Mouse (Mus musculus) E14TG2a.4 (cell line): ENCODE data around the gene Nup98.

Source experiments
- H3K27me3 ChIP-seq: 2 replicates; pipeline ENCODE4 v1.6.1; 2014; ENCODE audit warnings: low read length, control low read depth; ENCODE audit not compliant: insufficient read depth
- H3K36me3 ChIP-seq: 2 replicates; pipeline ENCODE4 v1.6.1; 2014; ENCODE audit warnings: low read length, control low read depth; ENCODE audit not compliant: insufficient read depth
- H3K4me1 ChIP-seq: replicated peaks from 2 replicates; pipeline ENCODE4 v1.6.1; 2014; ENCODE audit warnings: low read depth, low read length, control low read depth
- H3K4me3 ChIP-seq: replicated peaks from 2 replicates; pipeline ENCODE4 v1.5.1; 2014; ENCODE audit warnings: mild to moderate bottlenecking, low read length
- H3K9me3 ChIP-seq: 2 replicates; pipeline ENCODE4 v1.6.1; 2014; ENCODE audit warnings: low read length, control low read depth
- CTCF ChIP-seq: conservative IDR thresholded peaks from 2 replicates; pipeline ENCODE4 v1.5.1; 2014; ENCODE audit warnings: low read length
- NANOG ChIP-seq: IDR thresholded peaks from 2 replicates; pipeline ENCODE4 v1.6.1; 2014; ENCODE audit warnings: borderline replicate concordance, low read length, mixed read lengths
- POU5F1 ChIP-seq: IDR thresholded peaks from 2 replicates; pipeline ENCODE4 v1.6.1; 2014; ENCODE audit warnings: low read length, borderline replicate concordance

Nup98 gene

GRCm38 (mm10) chr7:102242371-102242770 lies 32.4 kb upstream of the Nup98 start:
- H3K9me3 ChIP-seq = no peaks in the 10 kb centered on the region
- no peak overlapping the region for H3K4me3 ChIP-seq
- TF ChIP-seq POU5F1 (no peak), NANOG (no peak), CTCF (no peak)
- H3K36me3 ChIP-seq = peaks cover 34% of the 10 kb centered on the region
- H3K27me3 ChIP-seq = 0 out of 2 replicates have a peak, but pooled peaks cover 6% of the 10 kb centered on the region
- H3K4me1 ChIP-seq = peaks cover 58% of the 10 kb centered on the region

DNA sequence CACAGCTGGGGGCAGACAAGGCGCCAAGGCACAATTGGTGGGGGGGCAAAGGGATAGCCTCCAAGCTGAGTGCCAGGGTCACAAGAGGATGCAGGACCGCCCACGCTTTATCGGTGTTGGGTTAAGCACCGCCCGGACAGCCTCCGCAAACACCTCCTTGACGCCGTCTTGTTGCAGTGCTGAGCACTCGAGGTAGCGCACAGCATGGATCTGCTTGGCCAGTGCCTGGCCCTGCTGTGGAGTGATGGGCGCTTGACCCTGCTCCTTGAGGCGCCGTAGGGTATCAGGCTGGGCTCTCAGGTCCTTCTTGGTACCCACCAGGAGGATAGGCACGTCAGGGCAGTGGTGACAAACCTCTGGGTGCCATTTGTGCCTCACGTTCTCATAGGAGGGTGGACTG lies 29.6 kb upstream of the Nup98 start:
- Histone ChIP-seq H3K9me3 (no peaks in the 10 kb centered on the region), H3K4me1 (peaks cover 51% of the 10 kb centered on the region), H3K4me3 (peak overlapping the region; percentile 39), H3K27me3 (peaks cover 15% of the 10 kb centered on the region; the same call in 1 of the 2 replicates), H3K36me3 (peaks cover 57% of the 10 kb centered on the region)
- TF ChIP-seq CTCF (no peak), NANOG (no peak), POU5F1 (no peak)

- Histone ChIP-seq H3K4me1 (peaks cover 43% of the 10 kb centered on the region), H3K4me3 (no peak overlapping the region; the same call in 1 of the 2 replicates), H3K9me3 (no peaks in the 10 kb centered on the region), H3K27me3 (peaks cover 18% of the 10 kb centered on the region; the same call in 1 of the 2 replicates), H3K36me3 (peaks cover 64% of the 10 kb centered on the region)
- TF ChIP-seq CTCF (no peak), NANOG (no peak), POU5F1 (no peak)
Observed at GRCm38 (mm10) chr7:102238686-102239286, 28.8 kb upstream of the Nup98 start.

DNA sequence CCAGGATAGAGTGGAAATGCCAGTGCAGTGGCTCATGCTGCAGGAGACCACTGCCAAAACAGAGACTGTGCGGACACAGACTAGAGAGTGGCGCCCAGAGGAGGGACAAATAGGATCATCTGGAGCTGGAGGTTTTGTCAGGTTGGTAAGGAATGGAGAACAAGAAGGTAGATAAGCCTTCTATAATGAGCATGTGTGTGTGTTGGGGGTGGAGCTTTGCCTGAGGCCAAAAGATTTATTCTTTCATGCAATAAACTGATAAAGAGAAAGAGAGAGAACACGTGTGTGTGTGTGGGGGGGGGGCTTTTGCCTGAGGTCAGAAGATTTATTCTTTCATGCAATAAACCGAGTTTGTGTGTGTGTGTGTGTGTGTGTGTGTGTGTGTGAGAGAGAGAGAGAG lies 23.1 kb upstream of the Nup98 start:
- Histone ChIP-seq H3K4me3 (no peak overlapping the region), H3K36me3 (peaks cover 60% of the 10 kb centered on the region), H3K27me3 (peaks cover 14% of the 10 kb centered on the region; the same call in 1 of the 2 replicates), H3K4me1 (peaks cover 33% of the 10 kb centered on the region), H3K9me3 (no peaks in the 10 kb centered on the region)
- no peak for TF ChIP-seq POU5F1

GRCm38 (mm10) chr7:102229814-102230213 lies 19.8 kb upstream of the Nup98 start:
- TF ChIP-seq POU5F1 (no peak), NANOG (no peak)
- peaks cover 56% of the 10 kb centered on the region for H3K36me3 ChIP-seq
- no peak overlapping the region for H3K4me3 ChIP-seq
- H3K9me3 ChIP-seq = no peaks in the 10 kb centered on the region
- H3K4me1 ChIP-seq = peaks cover 13% of the 10 kb centered on the region
- 0 out of 2 replicates have a peak, but pooled peaks cover 3% of the 10 kb centered on the region for H3K27me3 ChIP-seq

- no peaks in the 10 kb centered on the region for H3K9me3 ChIP-seq
- H3K4me3 ChIP-seq = no peak overlapping the region
- H3K36me3 ChIP-seq = peaks cover 46% of the 10 kb centered on the region
- peaks cover 27% of the 10 kb centered on the region for H3K4me1 ChIP-seq
- H3K27me3 ChIP-seq = no peaks in the 10 kb centered on the region
- no peak for TF ChIP-seq NANOG
- TF ChIP-seq POU5F1 = no peak
- TF ChIP-seq CTCF = no peak
Observed at GRCm38 (mm10) chr7:102228049-102228670, 18.2 kb upstream of the Nup98 start.

GRCm38 (mm10) chr7:102226051-102226450 lies 16.1 kb upstream of the Nup98 start:
- Histone ChIP-seq H3K4me1 (peaks cover 37% of the 10 kb centered on the region), H3K27me3 (no peaks in the 10 kb centered on the region), H3K4me3 (no peak overlapping the region), H3K36me3 (peaks cover 43% of the 10 kb centered on the region), H3K9me3 (no peaks in the 10 kb centered on the region)
- TF ChIP-seq NANOG = no peak

DNA sequence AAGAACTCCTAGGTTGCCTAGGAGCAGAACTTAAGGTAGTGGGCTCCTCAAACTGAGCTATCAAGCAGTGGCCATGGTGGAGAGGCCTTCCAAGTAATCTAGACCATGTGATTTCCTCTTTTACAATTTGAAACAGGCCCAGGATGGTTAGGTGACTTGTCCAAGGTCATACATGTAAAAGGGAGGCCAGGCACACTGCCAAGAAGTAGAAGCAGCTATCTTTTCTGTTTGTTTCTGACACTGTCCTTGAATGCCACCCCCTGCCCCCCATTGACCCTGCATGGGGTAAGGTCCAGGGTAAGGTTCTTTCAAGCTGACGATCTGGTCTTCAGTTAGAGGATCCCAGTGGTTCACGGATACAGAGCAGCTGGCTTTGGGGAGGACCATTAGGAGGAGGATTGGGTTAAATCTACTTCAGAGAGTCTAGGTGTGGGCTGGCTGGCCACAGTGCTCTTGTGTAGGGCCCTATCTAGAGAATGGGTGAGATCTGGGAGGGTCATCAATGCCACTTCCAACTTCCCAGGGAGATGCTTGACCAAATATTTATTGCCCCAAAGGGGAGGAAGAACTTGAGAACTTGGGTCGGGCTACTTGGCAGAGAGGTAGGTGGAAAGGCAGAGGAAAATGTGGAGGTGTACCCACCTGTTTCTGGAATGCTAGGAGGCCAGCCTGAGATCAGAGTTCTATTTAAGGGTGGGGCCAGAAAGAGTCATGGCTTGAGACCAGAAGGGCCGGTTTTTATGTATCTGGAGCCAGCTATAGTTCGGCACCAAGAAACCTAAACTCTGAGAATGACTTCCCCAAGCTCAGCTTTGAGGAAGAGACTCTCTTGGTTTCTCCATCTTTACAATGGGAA lies 14.1 kb upstream of the Nup98 start:
- TF ChIP-seq POU5F1 (no peak), CTCF (no peak), NANOG (no peak)
- H3K4me1 ChIP-seq = peaks cover 24% of the 10 kb centered on the region
- H3K4me3 ChIP-seq = peak overlapping the region; percentile 88
- no peaks in the 10 kb centered on the region for H3K9me3 ChIP-seq
- no peaks in the 10 kb centered on the region for H3K27me3 ChIP-seq
- peaks cover 32% of the 10 kb centered on the region for H3K36me3 ChIP-seq
